Mouse (Mus musculus): ENCODE data around the gene Mzt1. TPM values are rescaled to one million over a fixed set of nuclear protein-coding genes. Genes with fewer than 3 reads are reported as not detected.

Mzt1 gene
- total and polyA plus RNA-seq, 3 experiments: 18.8 to 42.3 (median 38.2) TPM

DNA sequence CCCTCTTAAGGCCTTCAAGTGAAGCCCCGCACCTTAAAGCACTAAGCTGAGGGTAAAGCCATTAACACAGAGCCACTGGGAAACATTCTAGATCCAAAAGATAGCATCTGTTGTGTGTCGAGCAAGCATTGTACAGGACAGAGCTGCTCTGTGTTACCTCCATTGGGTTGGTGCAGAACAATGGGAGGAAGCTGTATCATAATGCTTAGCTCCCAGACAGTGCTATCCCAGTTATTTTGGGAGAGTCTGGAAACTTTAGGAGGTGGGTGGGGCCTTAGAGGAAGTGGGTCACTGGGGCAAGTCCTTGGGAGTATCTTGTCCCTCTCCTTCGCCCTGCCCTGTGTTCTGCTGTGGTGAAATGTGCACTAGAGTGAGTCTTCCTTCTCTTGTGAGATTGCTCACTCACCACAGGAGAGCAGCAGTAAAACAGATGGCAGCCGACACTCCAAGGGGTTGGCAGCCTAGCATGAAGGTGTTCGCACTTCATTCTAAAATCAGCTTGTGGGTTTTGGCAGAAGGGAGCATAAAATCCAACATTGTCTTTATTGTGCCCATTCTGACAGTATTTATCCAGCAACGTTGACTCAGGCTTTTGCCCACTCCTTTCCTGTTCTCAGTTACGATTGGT lies 13.1 kb upstream of the Mzt1 start:
- TF ChIP-seq CTCF (IDR thresholded peaks at IDR 0.05): no peak
- H3K9ac ChIP-seq (ENCODE audit: low read depth, low read length): no peak overlapping the region
- peaks cover 2% of the 10 kb centered on the region; the same call in 1 of the 2 replicates for H3K4me1 ChIP-seq (ENCODE audit: control insufficient read depth, insufficient read depth, low read length)
- 53% methylated on average over 7 of the region's 7 CpGs for WGBS
- no peaks in the 10 kb centered on the region for H3K79me2 ChIP-seq (replicated peaks; ENCODE audit: control insufficient read depth, insufficient read depth, low read length)
- no peak for DNase-seq
- H3K36me3 ChIP-seq (ENCODE audit: control insufficient read depth, insufficient read depth, low read length): no peaks in the 10 kb centered on the region
- intact Hi-C loops (cut with DNase I): no loop called here
- no peak overlapping the region for H3K4me3 ChIP-seq
- H3K27ac ChIP-seq: no peak overlapping the region
- no peaks in the 10 kb centered on the region for H3K27me3 ChIP-seq (ENCODE audit: control insufficient read depth, insufficient read depth, low read length)

DNA sequence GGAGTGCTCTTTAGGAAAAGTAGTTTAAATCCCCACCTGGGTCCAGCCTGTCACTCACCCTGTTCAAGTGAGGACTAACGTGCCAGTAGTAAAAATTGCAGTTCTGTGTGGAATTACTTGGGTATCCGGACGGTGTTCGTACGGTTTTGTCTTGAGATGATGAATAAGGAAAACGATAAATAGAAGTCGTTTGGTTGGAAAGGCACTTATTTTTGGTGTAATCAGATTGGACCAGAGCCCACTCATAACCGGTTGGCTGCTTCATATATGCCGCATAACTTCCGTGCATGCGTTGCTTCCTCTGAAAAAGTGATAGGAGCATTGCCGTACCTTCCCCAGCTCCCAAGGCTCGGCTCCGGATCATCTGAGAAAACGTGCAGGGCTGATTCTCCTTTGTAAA lies 848 bp upstream of the Mzt1 start:
- peaks cover 2% of the 10 kb centered on the region for H3K79me2 ChIP-seq (replicated peaks; ENCODE audit: control insufficient read depth, insufficient read depth, low read length)
- H3K4me3 ChIP-seq: peak overlapping the region; percentile 99
- peaks cover 6% of the 10 kb centered on the region for H3K4me1 ChIP-seq (ENCODE audit: control insufficient read depth, insufficient read depth, low read length)
- no peak overlapping the region; the same call in 1 of the 2 replicates for H3K27ac ChIP-seq
- no peaks in the 10 kb centered on the region for H3K27me3 ChIP-seq (ENCODE audit: control insufficient read depth, insufficient read depth, low read length)
- no peak for TF ChIP-seq CTCF (IDR thresholded peaks at IDR 0.05)
- TF ChIP-seq POLR2A (IDR thresholded peaks at IDR 0.05; ENCODE audit: insufficient read depth, low read depth, low read length): no peak
- TF ChIP-seq EP300 (IDR thresholded peaks at IDR 0.05; ENCODE audit: insufficient read depth, low read depth, low read length): no peak
- DNase-seq: no peak
- under 1% methylated on average over 15 of the region's 15 CpGs for whole genome bisulfite sequencing
- intact Hi-C loops (cut with DNase I): loop anchor here (1.0 kb wide), 1 partner anchor 53 kb away; the partner anchor contains the start of genes Dis3 and Pibf1
- peaks cover 4% of the 10 kb centered on the region; the same call in 1 of the 2 replicates for H3K36me3 ChIP-seq (ENCODE audit: control insufficient read depth, insufficient read depth, low read length)
- H3K9ac ChIP-seq (ENCODE audit: low read depth, low read length): peak overlapping the region; percentile 6; the same call in 1 of the 2 replicates

DNA sequence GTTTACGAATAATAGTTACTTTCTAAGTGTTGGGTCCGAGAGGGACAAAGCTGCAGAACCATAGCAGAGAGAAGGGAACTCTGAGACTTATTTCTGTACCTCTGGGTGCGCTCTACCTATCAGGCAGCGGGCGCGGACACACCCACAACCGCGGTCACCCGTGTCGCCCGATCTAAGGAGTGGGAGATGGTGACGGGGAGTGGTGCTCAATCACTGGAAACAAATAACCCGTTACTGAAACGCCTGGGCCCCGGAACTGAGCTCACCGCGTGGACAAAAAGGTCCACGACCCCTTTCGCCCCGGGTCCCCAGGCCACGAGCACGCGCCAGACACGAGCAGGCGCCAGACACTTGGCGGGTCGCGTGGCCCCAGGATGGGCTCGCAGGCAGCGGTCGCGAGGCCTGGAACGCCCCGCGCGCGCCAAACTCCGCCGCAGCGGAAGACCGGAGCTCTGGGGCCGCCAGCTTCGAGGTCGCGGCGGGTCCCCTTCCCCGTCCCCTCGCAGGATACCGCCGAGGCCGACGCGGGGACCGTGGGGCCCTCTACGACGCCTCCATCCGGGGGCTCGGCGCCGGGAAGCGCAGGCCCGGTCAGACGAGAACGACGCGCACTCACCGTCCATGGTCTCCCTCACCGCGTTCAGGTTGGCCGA lies 430 bp downstream of the Mzt1 start:
- intact Hi-C loops (cut with DNase I): loop anchor here (1.0 kb wide), 1 partner anchor 54 kb away; the partner anchor contains the start of genes Dis3 and Pibf1
- under 1% methylated on average over 70 of the region's 70 CpGs for WGBS
- no peak for DNase-seq

DNA sequence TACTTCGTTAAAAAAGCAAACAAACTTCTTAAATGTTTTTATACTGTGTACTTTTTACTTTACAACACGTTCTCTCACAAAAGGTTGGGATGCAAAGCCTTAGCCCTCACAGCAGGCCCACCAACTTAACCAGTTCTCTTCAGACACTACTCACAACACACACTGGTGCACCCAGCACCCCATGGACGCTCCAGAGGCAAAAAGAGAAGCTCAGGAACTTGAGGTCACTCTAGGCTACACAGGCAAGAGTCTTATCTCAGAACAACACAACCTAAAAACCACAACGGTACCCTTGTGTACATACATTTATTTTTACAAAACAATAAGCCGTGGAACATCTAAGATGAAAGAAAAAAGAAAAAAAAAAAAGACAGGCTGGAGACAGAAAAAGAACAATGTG lies 1.2 kb downstream of the Mzt1 start:
- no peak overlapping the region for H3K27ac ChIP-seq
- H3K79me2 ChIP-seq (replicated peaks; ENCODE audit: control insufficient read depth, insufficient read depth, low read length): peaks cover 4% of the 10 kb centered on the region
- TF ChIP-seq CTCF (IDR thresholded peaks at IDR 0.05) (no peak), EP300 (IDR thresholded peaks at IDR 0.05; ENCODE audit: insufficient read depth, low read depth, low read length) (no peak), POLR2A (IDR thresholded peaks at IDR 0.05; ENCODE audit: insufficient read depth, low read depth, low read length) (no peak)
- H3K36me3 ChIP-seq (ENCODE audit: control insufficient read depth, insufficient read depth, low read length): peaks cover 8% of the 10 kb centered on the region
- intact Hi-C loops (cut with DNase I): no loop called here
- WGBS: 8% methylated on average over 5 of the region's 5 CpGs
- no peak overlapping the region for H3K9ac ChIP-seq (ENCODE audit: low read depth, low read length)
- peak overlapping the region; percentile 99 for H3K4me3 ChIP-seq
- peaks cover 8% of the 10 kb centered on the region for H3K4me1 ChIP-seq (ENCODE audit: control insufficient read depth, insufficient read depth, low read length)
- no peak for DNase-seq
- no peaks in the 10 kb centered on the region for H3K27me3 ChIP-seq (ENCODE audit: control insufficient read depth, insufficient read depth, low read length)

More for the DNA sequence above, 430 bp downstream of the Mzt1 start:
- peaks cover 8% of the 10 kb centered on the region for H3K4me1 ChIP-seq (ENCODE audit: control insufficient read depth, insufficient read depth, low read length)
- peaks cover 4% of the 10 kb centered on the region for H3K79me2 ChIP-seq (replicated peaks; ENCODE audit: control insufficient read depth, insufficient read depth, low read length)
- H3K4me3 ChIP-seq: peak overlapping the region; percentile 99
- H3K27ac ChIP-seq: peak overlapping the region; percentile 89
- no peak for TF ChIP-seq EP300 (IDR thresholded peaks at IDR 0.05; ENCODE audit: insufficient read depth, low read depth, low read length)
- no peak for TF ChIP-seq CTCF (IDR thresholded peaks at IDR 0.05)
- no peak; the same call in 1 of the 2 replicates for TF ChIP-seq POLR2A (IDR thresholded peaks at IDR 0.05; ENCODE audit: insufficient read depth, low read depth, low read length)
- no peaks in the 10 kb centered on the region for H3K27me3 ChIP-seq (ENCODE audit: control insufficient read depth, insufficient read depth, low read length)
- H3K9ac ChIP-seq (ENCODE audit: low read depth, low read length): peak overlapping the region; percentile 93
- H3K36me3 ChIP-seq (ENCODE audit: control insufficient read depth, insufficient read depth, low read length): peaks cover 8% of the 10 kb centered on the region

DNA sequence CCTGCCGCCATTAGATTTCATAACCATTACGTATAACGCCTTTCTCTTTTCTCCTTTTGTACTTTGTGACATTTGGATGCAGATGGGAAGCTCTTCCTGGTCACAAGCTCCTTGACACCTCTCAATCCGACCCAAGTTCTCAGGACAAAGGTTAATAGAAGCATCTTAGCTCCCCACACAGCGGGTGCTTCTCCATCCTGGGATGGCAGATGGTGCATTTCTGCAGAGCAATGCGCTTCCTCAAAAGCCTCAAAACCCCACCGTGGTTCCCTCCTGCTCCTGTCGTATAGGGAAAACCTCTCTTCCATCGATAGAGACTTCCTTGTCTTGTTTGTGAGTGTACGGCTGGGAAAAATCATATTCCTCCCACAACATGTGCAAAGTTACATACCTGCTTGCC lies 1.8 kb downstream of the Mzt1 start:
- Histone ChIP-seq H3K36me3 (ENCODE audit: control insufficient read depth, insufficient read depth, low read length) (peaks cover 8% of the 10 kb centered on the region), H3K9ac (ENCODE audit: low read depth, low read length) (no peak overlapping the region), H3K27me3 (ENCODE audit: control insufficient read depth, insufficient read depth, low read length) (no peaks in the 10 kb centered on the region), H3K4me3 (no peak overlapping the region), H3K27ac (no peak overlapping the region), H3K4me1 (ENCODE audit: control insufficient read depth, insufficient read depth, low read length) (peaks cover 8% of the 10 kb centered on the region), H3K79me2 (replicated peaks; ENCODE audit: control insufficient read depth, insufficient read depth, low read length) (peaks cover 4% of the 10 kb centered on the region)
- DNase-seq: no peak
- 46% methylated on average over 10 of the region's 10 CpGs for WGBS
- intact Hi-C loops (cut with DNase I): no loop called here
- TF ChIP-seq EP300 (IDR thresholded peaks at IDR 0.05; ENCODE audit: insufficient read depth, low read depth, low read length) (no peak), POLR2A (IDR thresholded peaks at IDR 0.05; ENCODE audit: insufficient read depth, low read depth, low read length) (no peak), CTCF (IDR thresholded peaks at IDR 0.05) (no peak)

DNA sequence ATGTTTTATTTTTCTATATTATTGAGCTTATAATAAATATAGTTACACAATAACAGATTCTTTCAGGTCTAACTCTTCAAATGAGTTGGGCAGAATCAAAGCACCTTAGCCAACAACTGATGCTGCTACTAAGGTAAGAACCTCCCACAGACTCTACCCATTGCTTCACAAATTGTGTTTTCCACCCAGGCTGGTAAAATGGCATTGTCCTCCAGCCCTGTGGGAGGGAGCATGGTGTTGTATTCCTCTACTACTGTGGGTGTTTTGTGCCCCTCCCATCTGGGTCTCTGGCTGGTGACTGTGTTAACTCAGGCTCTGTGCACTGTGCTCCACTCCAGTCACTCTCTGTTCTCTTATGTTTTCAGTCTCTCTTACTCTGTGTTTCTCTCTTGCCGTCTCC lies 2.4 kb downstream of the Mzt1 start:
- H3K27ac ChIP-seq: no peak overlapping the region
- peaks cover 8% of the 10 kb centered on the region for H3K36me3 ChIP-seq (ENCODE audit: control insufficient read depth, insufficient read depth, low read length)
- no peak overlapping the region for H3K4me3 ChIP-seq
- peaks cover 4% of the 10 kb centered on the region for H3K79me2 ChIP-seq (replicated peaks; ENCODE audit: control insufficient read depth, insufficient read depth, low read length)
- intact Hi-C loops (cut with DNase I): no loop called here
- no peak overlapping the region for H3K9ac ChIP-seq (ENCODE audit: low read depth, low read length)
- WGBS: 48% methylated on average over 1 of the region's 1 CpGs
- peaks cover 8% of the 10 kb centered on the region for H3K4me1 ChIP-seq (ENCODE audit: control insufficient read depth, insufficient read depth, low read length)
- no peak for DNase-seq
- no peaks in the 10 kb centered on the region for H3K27me3 ChIP-seq (ENCODE audit: control insufficient read depth, insufficient read depth, low read length)
- TF ChIP-seq EP300 (IDR thresholded peaks at IDR 0.05; ENCODE audit: insufficient read depth, low read depth, low read length): no peak
- TF ChIP-seq POLR2A (IDR thresholded peaks at IDR 0.05; ENCODE audit: insufficient read depth, low read depth, low read length): no peak
- no peak for TF ChIP-seq CTCF (IDR thresholded peaks at IDR 0.05)
